Mouse (Mus musculus) cerebellum, adult 9-10 months (tissue): Measurements from ENCODE around the gene Tssc4.
A peak's percentile ranks its signal among the peaks of the same experiment; 100 is the strongest.

Experiments used
- DNase-seq: peaks from one replicate; pipeline ENCODE4 v3.0.0; 2022

Tssc4 gene

GRCm38 (mm10) chr7:143070506-143071070 is 1.5 kb downstream of the Tssc4 start:
- DNase-seq = peak; percentile 57

- DNase-seq = no peak
These were observed 3.6 kb downstream of the Tssc4 start for GRCm38 (mm10) chr7:143072605-143073004.

- peak; percentile 51 for DNase-seq
These were observed 4.0 kb downstream of the Tssc4 start for GRCm38 (mm10) chr7:143073086-143073485.

GRCm38 (mm10) chr7:143075394-143075793 is 6.3 kb downstream of the Tssc4 start:
- no peak for DNase-seq

- DNase-seq = no peak
These were observed 8.3 kb downstream of the Tssc4 start for GRCm38 (mm10) chr7:143077351-143077750.

GRCm38 (mm10) chr7:143082024-143082423 is 13.0 kb downstream of the Tssc4 start:
- DNase-seq = no peak

GRCm38 (mm10) chr7:143083708-143084107 is 14.7 kb downstream of the Tssc4 start:
- no peak for DNase-seq

GRCm38 (mm10) chr7:143086366-143086765 is 17.3 kb downstream of the Tssc4 start:
- DNase-seq = peak; percentile 62

- DNase-seq = no peak
These were observed 18.1 kb downstream of the Tssc4 start for GRCm38 (mm10) chr7:143087070-143087579.

GRCm38 (mm10) chr7:143093847-143094246 is 24.8 kb downstream of the Tssc4 start:
- no peak for DNase-seq

GRCm38 (mm10) chr7:143094592-143095553 is 25.8 kb downstream of the Tssc4 start, which contains the start of gene Trpm5:
TSS of gene Trpm5 (minus strand) at chr7:143094642.
- peak; percentile 45 for DNase-seq

GRCm38 (mm10) chr7:143095554-143095907 is 26.5 kb downstream of the Tssc4 start:
- no peak for DNase-seq

GRCm38 (mm10) chr7:143100759-143101158 is 31.7 kb downstream of the Tssc4 start:
- no peak for DNase-seq

- DNase-seq = no peak
These were observed 36.3 kb downstream of the Tssc4 start for GRCm38 (mm10) chr7:143105258-143105897.

GRCm38 (mm10) chr7:143106062-143106461 is 37.0 kb downstream of the Tssc4 start, which contains the start of gene Kcnq1:
TSS of gene Kcnq1 (plus strand) at chr7:143106362.
- DNase-seq = no peak

GRCm38 (mm10) chr7:143106672-143107465 is 37.8 kb downstream of the Tssc4 start:
- DNase-seq = no peak

GRCm38 (mm10) chr7:143108200-143108599 is 39.2 kb downstream of the Tssc4 start:
- DNase-seq = peak; percentile 21

GRCm38 (mm10) chr7:143108996-143109660 is 40.1 kb downstream of the Tssc4 start:
- no peak for DNase-seq

- no peak for DNase-seq
These were observed 40.6 kb downstream of the Tssc4 start for GRCm38 (mm10) chr7:143109696-143110095.

- DNase-seq = no peak
These were observed 41.8 kb downstream of the Tssc4 start for GRCm38 (mm10) chr7:143110803-143111202.

GRCm38 (mm10) chr7:143111719-143112118 is 42.7 kb downstream of the Tssc4 start:
- no peak for DNase-seq

- DNase-seq = no peak
These were observed 43.3 kb downstream of the Tssc4 start for GRCm38 (mm10) chr7:143112395-143112794.
